Mouse (Mus musculus): ENCODE measurements around the gene Sh3bgr.

Sh3bgr gene

DNA sequence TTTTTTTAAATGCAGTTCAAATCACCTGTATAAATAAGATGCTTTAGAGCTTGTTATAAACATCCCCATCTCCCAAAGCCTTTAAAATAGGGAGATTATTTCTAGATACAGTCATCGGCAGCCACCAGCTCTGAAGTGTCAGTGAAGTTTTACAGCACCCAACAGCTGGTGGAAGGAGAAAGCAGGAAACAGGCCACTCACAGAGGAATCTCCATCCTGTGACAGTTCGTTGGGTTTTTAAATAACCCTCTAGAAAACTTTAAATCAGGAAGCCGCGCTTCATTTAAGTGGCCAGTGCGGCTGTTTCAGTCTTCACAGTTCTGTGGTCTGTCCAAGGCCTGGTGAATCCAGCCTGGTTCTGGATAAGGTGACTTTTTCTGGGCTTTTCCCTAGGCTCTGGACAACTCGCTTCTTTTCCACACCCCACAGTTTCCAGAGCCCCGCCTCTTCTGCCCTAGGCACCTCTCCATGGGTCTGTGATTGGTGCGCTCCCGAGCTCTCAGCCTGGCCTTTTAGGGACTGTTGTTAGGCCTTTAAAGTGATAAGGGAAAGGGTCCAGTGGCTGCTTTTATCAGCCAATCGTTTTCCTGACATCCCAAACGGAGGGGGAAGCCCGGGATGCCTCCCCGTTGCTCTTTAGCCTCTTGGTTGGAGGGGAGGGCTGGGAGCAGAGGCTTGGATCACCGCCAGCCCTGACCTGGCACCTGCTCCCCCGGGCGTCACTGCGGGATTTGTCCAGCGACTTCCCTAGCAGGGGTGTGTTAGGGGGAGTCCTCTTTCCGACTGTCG lies at the start of gene Sh3bgr:
Gene Sh3bgr, plus strand, starts transcription at position 538 of the 789 bp plus-strand sequence.
- DNase-seq (ENCODE audit: low read depth in 1 of 2, low spot score in 2 of 2): no peak

DNA sequence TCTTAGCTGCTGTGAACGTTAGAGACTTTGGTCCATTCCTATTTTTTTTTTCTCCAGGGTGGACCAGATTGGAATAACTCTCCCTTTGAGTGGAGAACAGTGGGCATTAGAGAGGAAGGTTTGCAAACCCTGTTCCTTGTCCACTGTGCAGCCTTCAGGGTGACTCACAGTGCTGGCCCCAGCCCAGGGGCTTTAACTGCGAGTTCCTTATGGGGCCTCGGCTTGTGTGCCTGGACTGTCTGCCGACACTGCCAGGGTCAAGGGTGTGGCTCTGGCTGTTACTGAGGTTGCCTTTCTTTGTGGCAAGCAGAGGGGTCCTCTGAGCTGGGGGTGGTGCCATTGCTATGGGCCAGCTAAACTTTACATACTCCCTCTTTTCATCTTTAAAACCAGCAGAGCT lies 49.3 kb upstream of the Sh3bgr start:
- DNase-seq (ENCODE audit: low read depth in 1 of 2, low spot score in 2 of 2): no peak

GRCm38 (mm10) chr16:96151551-96151950 lies 48.7 kb upstream of the Sh3bgr start:
- DNase-seq (ENCODE audit: low read depth in 1 of 2, low spot score in 2 of 2): peak in 1 of 2 experiments; percentile 9

- no peak for DNase-seq (ENCODE audit: low read depth in 1 of 2, low spot score in 2 of 2)
Observed at GRCm38 (mm10) chr16:96154476-96154875, 45.8 kb upstream of the Sh3bgr start.

GRCm38 (mm10) chr16:96156019-96156418 lies 44.2 kb upstream of the Sh3bgr start:
- DNase-seq (ENCODE audit: low read depth in 1 of 2, low spot score in 2 of 2): no peak

GRCm38 (mm10) chr16:96157171-96157570 lies 43.1 kb upstream of the Sh3bgr start:
- DNase-seq (ENCODE audit: low read depth in 1 of 2, low spot score in 2 of 2): no peak

DNA sequence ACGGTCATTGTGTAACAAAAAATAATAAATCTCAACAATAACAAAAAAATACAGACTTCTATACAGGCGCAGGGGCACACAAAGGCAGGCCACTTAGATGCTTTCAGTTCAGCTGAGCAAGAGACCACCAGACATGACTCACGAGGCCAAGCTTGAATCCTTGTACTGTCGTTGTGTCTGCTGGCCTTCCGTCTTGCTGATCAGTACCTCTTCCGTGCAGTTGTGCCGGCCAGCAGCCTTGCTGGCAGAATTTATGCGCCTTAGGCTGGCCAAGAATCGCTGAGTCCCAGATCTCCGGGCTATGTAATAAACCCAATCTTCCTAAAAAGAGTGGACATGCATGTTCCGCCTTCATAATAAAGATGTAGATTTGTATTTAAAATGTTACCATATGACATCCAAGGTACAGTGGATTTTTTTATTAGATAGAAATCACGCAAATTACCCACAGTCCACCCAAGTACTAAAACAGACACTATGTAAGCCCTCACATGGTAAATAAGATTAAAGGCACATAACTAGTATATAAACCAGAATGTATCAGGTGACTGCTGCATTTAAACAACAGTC lies 41.7 kb upstream of the Sh3bgr start:
- DNase-seq (ENCODE audit: low read depth in 1 of 2, low spot score in 2 of 2): no peak

DNA sequence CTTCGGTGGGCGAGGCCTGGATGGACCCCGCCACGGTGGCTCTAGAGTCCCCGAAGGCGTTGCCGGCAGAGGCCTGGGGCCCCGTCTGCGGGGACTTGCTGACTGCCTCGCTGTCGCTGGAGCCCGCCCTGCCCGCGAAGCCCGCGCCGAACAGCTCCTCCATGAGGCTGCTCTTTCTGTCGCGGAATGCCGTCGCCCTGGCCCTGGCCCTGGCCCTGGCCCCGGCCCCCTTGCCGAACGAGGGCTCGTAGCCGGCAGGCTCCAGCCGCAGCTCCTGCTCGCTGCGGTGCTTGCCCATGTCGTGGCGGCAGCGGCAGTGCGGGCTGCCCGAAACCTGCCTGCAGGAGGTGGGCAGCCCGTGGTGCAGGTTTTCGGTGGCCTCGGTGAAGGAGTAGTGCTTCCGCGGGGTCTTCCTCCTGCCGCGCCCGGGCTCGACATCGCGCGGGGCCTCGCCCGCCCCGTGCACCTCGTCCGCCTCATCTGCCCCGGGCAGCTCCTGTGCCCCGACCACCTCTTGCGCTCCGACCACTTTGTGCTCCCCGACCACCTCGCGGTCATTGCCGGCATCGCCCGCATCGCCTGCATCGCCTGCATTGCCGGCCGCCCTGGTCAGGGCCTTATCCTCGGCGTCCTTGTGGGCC lies 41.0 kb upstream of the Sh3bgr start:
- no peak for DNase-seq (ENCODE audit: low read depth in 1 of 2, low spot score in 2 of 2)

DNA sequence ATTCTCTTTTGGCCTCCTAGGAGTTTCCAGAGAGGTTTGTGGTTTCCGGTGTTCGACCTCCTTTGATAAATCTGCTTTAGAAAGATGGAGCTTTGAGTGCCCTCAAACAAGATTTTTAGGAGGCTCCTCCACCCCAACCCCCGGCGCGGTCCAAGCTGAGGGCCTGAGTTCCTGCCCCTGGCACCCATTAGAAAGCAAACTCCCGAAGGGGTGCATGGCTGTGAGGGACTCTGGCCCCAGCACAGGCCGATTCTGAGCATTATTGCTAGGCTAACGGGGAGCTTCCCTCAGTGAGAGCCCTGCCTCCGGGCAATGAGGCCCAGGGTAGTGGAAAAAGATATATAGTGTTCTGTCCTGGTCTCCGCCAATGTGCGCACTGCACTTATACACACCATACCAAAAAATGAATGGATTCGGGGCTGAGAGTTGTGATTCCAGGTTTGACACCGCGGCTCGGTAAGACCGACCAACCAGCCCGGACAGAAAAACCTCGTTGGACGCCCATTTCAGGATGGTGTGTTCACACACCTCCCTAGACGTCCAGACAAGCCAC lies 40.4 kb upstream of the Sh3bgr start:
- no peak for DNase-seq (ENCODE audit: low read depth in 1 of 2, low spot score in 2 of 2)

DNA sequence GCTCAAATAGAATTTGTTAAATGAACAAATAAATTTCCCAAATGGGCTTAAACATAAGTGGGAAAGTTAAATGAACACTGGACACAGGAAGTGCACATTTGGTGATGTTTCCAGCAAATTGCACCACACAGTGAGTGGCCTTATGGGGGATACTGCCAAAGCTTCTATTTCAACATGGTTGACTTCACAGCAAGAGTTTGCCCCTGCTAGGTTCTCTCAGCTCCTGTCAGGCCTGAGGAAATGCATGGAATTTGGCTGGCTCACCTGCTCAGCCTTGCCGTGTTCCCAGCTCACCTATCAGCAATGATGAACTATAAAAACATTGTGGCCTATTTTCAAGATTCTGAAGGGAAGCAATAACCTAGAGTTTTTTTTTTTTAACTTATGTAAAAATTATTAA lies 39.3 kb upstream of the Sh3bgr start:
- DNase-seq (ENCODE audit: low read depth in 1 of 2, low spot score in 2 of 2): no peak

GRCm38 (mm10) chr16:96161336-96161735 lies 38.9 kb upstream of the Sh3bgr start:
- no peak for DNase-seq (ENCODE audit: low read depth in 1 of 2, low spot score in 2 of 2)

- no peak for DNase-seq (ENCODE audit: low read depth in 1 of 2, low spot score in 2 of 2)
Observed at GRCm38 (mm10) chr16:96165723-96166264, 34.5 kb upstream of the Sh3bgr start.

GRCm38 (mm10) chr16:96168837-96169236 lies 31.4 kb upstream of the Sh3bgr start:
- no peak for DNase-seq (ENCODE audit: low read depth in 1 of 2, low spot score in 2 of 2)

DNA sequence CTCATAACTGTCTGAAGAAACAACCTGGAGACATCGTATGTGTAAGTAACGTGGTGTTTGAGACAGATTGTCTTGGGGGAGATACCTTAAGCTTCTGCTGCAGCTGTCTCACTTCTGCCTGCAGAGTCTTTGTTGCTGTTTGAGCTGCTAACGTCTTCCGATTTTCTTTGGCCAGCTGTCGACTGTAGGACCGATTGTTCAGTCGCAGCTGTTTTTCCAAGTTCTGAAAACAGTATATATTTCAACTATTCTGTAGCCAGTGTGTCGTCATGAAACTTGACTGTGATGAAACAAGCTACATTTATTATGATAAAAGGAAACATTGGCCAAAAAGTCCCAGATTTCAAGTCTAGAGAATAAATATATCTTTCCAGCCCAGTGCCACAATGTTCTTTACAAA lies 26.6 kb upstream of the Sh3bgr start:
- DNase-seq (ENCODE audit: low read depth in 1 of 2, low spot score in 2 of 2): no peak

GRCm38 (mm10) chr16:96175399-96175798 lies 24.9 kb upstream of the Sh3bgr start:
- DNase-seq (ENCODE audit: low read depth in 1 of 2, low spot score in 2 of 2): no peak

DNA sequence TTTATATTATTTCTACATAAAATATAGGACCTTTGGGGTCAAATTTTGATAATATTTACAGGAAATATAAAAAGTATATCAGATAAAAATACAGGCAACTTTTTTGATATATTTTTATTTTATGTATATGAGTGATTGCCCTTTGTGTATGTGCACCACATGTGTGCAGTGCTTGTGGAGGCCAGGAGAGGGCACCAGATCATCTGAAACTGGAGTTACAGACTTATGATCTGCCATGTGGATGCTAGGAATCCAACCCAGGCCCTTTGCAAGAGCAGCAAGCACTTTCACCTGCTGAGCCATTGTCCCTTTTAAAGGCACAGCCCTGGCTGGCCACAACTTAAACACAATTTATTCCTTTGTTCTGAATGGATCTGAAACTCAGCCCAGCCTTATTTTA lies 21.1 kb upstream of the Sh3bgr start:
- DNase-seq (ENCODE audit: low read depth in 1 of 2, low spot score in 2 of 2): no peak

DNA sequence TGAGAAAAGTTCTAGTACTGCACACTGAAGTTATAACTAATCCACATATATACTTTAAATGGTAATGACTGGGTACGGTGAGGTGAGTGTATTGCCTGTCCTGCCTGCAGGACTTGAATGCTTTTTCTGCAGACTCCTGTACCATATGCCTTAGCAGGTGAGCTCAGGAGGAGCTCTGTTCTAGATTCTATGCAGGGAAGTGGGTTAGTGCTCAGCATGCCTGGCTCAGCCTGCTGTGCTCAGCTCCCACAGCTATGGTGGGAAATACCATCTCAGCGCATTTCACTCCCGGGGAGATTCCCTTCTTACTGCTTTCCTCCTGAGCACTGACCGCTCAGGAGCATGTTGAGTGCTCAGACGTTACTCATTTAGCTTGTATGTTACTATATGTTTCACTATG lies 12.6 kb upstream of the Sh3bgr start:
- DNase-seq (ENCODE audit: low read depth in 1 of 2, low spot score in 2 of 2): no peak

- peak; percentile 83 to 87 for DNase-seq (ENCODE audit: low read depth in 1 of 2, low spot score in 2 of 2)
Observed at GRCm38 (mm10) chr16:96191531-96192506, 8.4 kb upstream of the Sh3bgr start, which contains the start of gene Lca5l. Gene Lca5l, minus strand, starts transcription at chr16:96192271.

DNA sequence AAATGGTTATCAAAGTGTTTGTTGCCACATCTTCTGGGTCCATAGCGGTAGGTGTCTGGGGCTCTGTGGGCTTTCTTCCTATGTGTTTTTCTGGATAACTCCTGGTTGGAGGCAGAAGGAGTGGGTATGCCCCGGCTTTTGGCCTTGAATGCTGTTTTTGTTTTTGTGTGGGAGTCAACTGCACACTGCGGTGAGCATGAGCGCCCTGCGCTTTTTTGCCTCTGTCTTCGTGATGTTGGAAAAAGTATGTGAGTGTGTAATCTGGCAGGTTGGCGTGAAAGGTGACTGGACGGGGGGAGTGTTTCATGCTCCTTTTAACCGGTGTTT lies 415 bp downstream of the Sh3bgr start:
- no peak for DNase-seq (ENCODE audit: low read depth in 1 of 2, low spot score in 2 of 2)

GRCm38 (mm10) chr16:96201485-96202232 lies 1.4 kb downstream of the Sh3bgr start:
- DNase-seq (ENCODE audit: low read depth in 1 of 2, low spot score in 2 of 2): no peak

Data from monocyte, adult 2 months (primary cell).